Mouse (Mus musculus) kidney, adult 2 months (tissue): ENCODE results near the gene Tarbp1. TPM values are rescaled to one million over a fixed set of nuclear protein-coding genes. Genes with fewer than 3 reads are reported as not detected.
A peak's percentile ranks its signal among the peaks of the same experiment; 100 is the strongest.

Experiments used
- DNase-seq: peaks from one replicate; pipeline ENCODE4 v3.0.0; 2021
- H3K27ac ChIP-seq: fragments of 200-500 bp; 2 replicates; pipeline ENCODE4 v1.5.1; 2012; ENCODE audit warnings: low read depth, low read length, control low read depth, inconsistent platforms; ENCODE audit not compliant: insufficient read depth
- H3K27me3 ChIP-seq: fragments of 200-500 bp; replicated peaks from 2 replicates; pipeline ENCODE4 v1.6.1; 2012; ENCODE audit warnings: mild to moderate bottlenecking, moderate library complexity, low read length, inconsistent platforms; ENCODE audit not compliant: control insufficient read depth, insufficient read depth
- H3K36me3 ChIP-seq: fragments of 200-500 bp; 2 replicates; pipeline ENCODE4 v1.6.1; 2012; ENCODE audit warnings: mild to moderate bottlenecking, moderate library complexity, low read length, inconsistent platforms; ENCODE audit not compliant: control insufficient read depth, insufficient read depth
- H3K4me1 ChIP-seq: fragments of 200-500 bp; 2 replicates; pipeline ENCODE4 v1.6.1; 2011; ENCODE audit warnings: low read length; ENCODE audit not compliant: control insufficient read depth, insufficient read depth
- H3K4me3 ChIP-seq: fragments of 200-500 bp; 2 replicates; pipeline ENCODE4 v1.5.1; 2011; ENCODE audit warnings: mild to moderate bottlenecking, low read depth, low read length, control low read depth; ENCODE audit not compliant: insufficient read depth
- CTCF ChIP-seq: fragments of 200-500 bp; conservative IDR thresholded peaks from 2 replicates; pipeline ENCODE4 v1.5.1; 2011; ENCODE audit warnings: low read depth, mild to moderate bottlenecking, control low read depth, low read length, moderate library complexity, mixed read lengths; ENCODE audit not compliant: insufficient read depth, insufficient read length
- POLR2A ChIP-seq: fragments of 200-500 bp; IDR thresholded peaks from one replicate; pipeline ENCODE4 v1.6.1; 2011; ENCODE audit warnings: low read depth, low read length, control low read depth
- WGBS: fragments of 180-500 bp; shearing (Covaris S2); methylation state at CpG from one replicate; pipeline ENCODE4 v1.1.7; 2018; 5-methylcytosine and 5-hydroxymethylcytosine counted together
- polyA plus RNA-seq: library from polyadenylated mRNA; depleted of rRNA; stranded (reverse); fragments of >200 nt; gene quantifications from 2 replicates; pipeline ENCODE4 v1.2.3, GENCODE M21; 2012

Gene Tarbp1
- polyA plus RNA-seq, 1 experiment = 2.7 TPM

DNA sequence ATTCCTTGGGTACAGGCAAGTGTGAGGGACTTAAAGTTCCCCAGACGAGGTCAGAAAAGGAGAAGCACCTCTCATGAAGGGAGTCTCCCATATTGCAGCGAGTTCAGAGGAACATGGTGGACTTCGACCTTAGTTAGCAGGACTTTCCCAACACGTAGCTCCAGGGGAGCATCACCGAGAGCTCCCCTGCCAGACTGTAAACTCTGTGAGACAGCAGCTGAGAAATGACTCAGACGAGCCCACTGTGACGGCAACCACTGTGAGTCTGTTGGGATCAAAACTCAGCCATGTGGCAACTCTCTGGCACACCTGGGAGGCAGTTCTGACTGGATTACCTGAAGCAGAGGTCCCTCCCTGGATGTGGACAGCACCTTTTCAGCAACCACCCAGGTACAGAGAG is 10.8 kb downstream of the Tarbp1 start:
- no peaks in the 10 kb centered on the region for H3K27me3 ChIP-seq
- WGBS = 58% methylated on average over 7 of the region's 7 CpGs
- TF ChIP-seq CTCF (no peak), POLR2A (no peak)
- no peak overlapping the region for H3K27ac ChIP-seq
- DNase-seq = peak; percentile 33
- no peaks in the 10 kb centered on the region; the same call in 1 of the 2 replicates for H3K36me3 ChIP-seq
- no peak overlapping the region for H3K4me3 ChIP-seq
- H3K4me1 ChIP-seq = no peaks in the 10 kb centered on the region

DNA sequence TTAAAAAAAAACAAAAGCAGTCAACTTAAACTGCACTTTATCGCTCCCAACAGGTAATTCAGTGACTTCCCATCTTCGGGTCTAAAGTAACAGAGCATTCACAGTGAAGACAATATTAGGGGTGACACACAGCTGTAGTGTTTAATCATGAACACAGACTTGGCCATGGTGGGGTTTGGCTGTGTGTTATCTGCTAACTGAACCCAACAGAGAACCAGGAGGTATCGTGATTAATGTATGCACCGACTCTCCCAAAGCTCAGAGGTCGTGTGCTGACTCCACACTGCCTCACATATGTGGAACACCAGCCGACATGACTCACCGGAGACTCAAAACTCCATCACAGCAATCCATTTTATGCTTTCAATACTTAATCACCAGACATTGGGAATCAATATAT is 13.1 kb downstream of the Tarbp1 start:
- TF ChIP-seq POLR2A (no peak), CTCF (no peak)
- H3K27ac ChIP-seq = no peak overlapping the region
- no peak overlapping the region for H3K4me3 ChIP-seq
- no peaks in the 10 kb centered on the region for H3K4me1 ChIP-seq
- H3K27me3 ChIP-seq = no peaks in the 10 kb centered on the region
- 71% methylated on average over 7 of the region's 7 CpGs for WGBS
- H3K36me3 ChIP-seq = no peaks in the 10 kb centered on the region; the same call in 1 of the 2 replicates
- DNase-seq = no peak

DNA sequence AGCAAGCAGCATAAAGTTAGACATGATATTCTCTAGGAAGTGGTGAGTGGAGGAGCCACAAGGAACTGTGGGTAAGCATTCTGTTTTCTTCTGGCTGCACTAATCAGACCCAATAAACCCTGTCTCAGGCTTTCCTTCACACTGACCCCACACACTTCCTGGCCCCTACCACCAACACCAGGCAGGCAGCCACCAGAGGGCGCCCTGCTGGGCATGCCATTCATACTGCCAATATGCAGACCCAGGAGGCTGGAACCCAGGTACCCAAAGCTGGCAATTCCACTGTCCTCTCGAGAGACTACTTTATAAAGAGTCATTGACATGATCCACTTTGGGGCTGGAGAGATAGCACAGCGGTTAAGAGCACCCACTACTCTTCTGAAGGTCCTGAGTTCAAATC is 14.6 kb downstream of the Tarbp1 start:
- 67% methylated on average over 3 of the region's 3 CpGs for WGBS
- Histone ChIP-seq H3K4me3 (no peak overlapping the region), H3K27ac (no peak overlapping the region), H3K4me1 (no peaks in the 10 kb centered on the region), H3K36me3 (no peaks in the 10 kb centered on the region), H3K27me3 (no peaks in the 10 kb centered on the region)
- DNase-seq = peak; percentile 52
- no peak for TF ChIP-seq POLR2A
- peak; percentile 57 for TF ChIP-seq CTCF

DNA sequence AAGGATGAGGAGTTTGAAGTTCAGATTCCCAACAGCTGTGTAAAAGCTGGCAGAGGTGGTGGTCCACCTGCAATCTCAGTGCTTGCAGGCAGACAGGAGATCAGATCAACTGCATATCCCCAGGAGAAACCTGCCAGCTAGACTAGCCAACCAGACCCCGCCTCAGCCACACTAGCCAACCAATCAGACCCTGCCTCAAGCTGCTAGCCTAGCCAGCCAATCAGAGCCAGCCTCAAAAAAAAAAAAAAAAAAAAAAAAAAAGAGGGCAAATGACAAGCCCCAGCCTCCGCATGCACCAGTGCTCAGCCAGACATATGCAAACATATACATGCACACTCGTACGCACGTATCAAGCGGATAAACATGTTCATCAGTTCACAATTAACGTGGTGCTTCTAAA is 19.5 kb downstream of the Tarbp1 start:
- no peak for DNase-seq
- Histone ChIP-seq H3K27ac (no peak overlapping the region), H3K4me1 (no peaks in the 10 kb centered on the region), H3K4me3 (no peak overlapping the region), H3K36me3 (peaks cover 1% of the 10 kb centered on the region; the same call in 1 of the 2 replicates), H3K27me3 (no peaks in the 10 kb centered on the region)
- WGBS = 92% methylated on average over 7 of the region's 7 CpGs
- TF ChIP-seq CTCF = no peak
- TF ChIP-seq POLR2A = no peak

DNA sequence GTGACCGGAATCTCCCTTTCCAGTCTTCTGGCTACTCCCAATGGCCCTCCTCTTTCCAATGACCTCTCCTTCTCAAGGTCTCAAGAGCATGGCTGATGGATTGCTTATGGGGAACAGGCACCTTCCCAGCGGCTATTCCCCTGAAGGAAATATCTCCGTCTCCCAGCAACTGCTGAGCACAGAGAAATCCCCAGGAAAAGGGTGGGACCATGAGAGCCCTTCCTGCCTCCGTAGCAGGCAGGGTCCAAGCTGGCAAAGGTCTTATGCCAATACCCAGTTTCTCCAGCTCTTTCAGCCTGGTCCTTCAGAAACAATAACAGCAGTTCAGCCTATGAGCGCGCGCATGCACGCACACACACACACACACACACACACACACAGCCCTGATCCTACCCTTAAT is 23.7 kb downstream of the Tarbp1 start:
- peak; percentile 27 for DNase-seq
- whole genome bisulfite sequencing = 77% methylated on average over 8 of the region's 8 CpGs
- peaks cover 1% of the 10 kb centered on the region for H3K36me3 ChIP-seq

DNA sequence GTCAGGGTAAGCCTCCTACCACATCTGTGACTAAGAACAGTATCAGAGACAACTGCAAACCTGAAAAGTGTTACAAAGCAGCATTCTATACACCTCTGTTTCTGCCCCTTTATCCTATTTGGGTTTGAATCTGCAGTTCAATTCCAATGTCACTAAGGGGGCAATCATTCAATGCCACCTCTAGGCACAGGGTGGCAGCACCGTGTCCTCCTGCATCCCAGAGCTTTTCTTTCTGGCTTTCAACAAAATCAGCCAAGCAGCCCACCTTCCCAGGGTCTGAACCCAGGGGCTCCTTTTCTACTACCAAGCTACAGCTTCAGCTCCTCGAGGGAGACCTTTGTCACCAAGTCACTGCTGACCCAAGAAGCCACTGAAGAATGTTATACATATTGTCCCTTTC is 35.9 kb downstream of the Tarbp1 start:
- TF ChIP-seq CTCF = 0 out of 2 replicates have a peak, but pooled peaks have one; percentile 31
- no peak for TF ChIP-seq POLR2A
- no peaks in the 10 kb centered on the region for H3K27me3 ChIP-seq
- WGBS = 56% methylated on average over 2 of the region's 2 CpGs
- no peak overlapping the region for H3K27ac ChIP-seq
- H3K4me1 ChIP-seq = no peaks in the 10 kb centered on the region
- DNase-seq = no peak
- peaks cover 2% of the 10 kb centered on the region for H3K36me3 ChIP-seq
- no peak overlapping the region for H3K4me3 ChIP-seq

More for the DNA sequence above, 23.7 kb downstream of the Tarbp1 start:
- Histone ChIP-seq H3K4me3 (no peak overlapping the region), H3K27me3 (no peaks in the 10 kb centered on the region), H3K27ac (no peak overlapping the region), H3K4me1 (no peaks in the 10 kb centered on the region)
- TF ChIP-seq CTCF = no peak
- no peak for TF ChIP-seq POLR2A

DNA sequence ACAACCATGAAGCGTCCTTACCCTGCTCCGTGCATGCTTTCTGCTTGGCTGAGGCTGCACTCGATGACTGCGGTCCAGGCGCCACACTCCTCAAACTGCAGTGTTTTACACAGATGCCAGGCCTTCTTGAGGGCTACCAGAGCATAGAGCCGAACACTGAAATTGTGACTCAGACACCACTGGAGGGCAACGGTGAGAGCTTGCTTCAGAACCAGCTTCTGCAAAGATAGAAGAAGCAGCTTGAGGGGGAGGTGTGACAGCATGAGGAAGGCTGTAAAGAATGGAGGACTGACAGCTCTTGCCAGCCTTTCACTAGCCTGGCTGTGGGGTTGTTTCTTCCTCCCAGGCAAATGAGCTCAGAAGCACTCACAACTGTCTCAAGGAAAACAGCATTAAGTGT is 41.0 kb downstream of the Tarbp1 start:
- Histone ChIP-seq H3K27ac (no peak overlapping the region), H3K27me3 (no peaks in the 10 kb centered on the region), H3K4me1 (no peaks in the 10 kb centered on the region), H3K36me3 (peaks cover 2% of the 10 kb centered on the region; the same call in 1 of the 2 replicates), H3K4me3 (no peak overlapping the region)
- TF ChIP-seq POLR2A (no peak), CTCF (no peak)
- WGBS = 76% methylated on average over 7 of the region's 7 CpGs
- no peak for DNase-seq

DNA sequence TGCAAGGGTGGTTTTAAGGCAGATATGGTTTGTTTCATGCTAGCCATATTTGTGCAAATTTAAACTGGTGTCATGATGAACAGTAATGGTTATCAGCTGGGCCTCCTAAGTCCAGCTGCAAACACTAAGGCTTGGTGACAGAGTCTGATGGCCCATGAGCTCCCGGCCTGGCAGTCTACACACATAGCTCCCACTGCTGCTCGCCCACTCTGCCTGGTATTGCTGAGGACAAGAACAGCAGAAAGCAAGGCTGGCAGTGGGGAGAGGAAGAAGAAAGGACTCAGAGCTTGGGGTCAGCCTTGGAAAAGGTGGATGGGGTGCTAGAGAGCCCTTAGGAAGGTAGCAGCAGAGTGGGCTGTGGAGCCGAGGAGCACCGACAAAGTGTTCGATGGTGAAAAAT is 45.2 kb downstream of the Tarbp1 start:
- Histone ChIP-seq H3K27ac (no peak overlapping the region), H3K27me3 (no peaks in the 10 kb centered on the region), H3K4me3 (no peak overlapping the region), H3K36me3 (no peaks in the 10 kb centered on the region; the same call in 1 of the 2 replicates), H3K4me1 (no peaks in the 10 kb centered on the region; the same call in 1 of the 2 replicates)
- TF ChIP-seq POLR2A = no peak
- TF ChIP-seq CTCF = no peak
- no peak for DNase-seq
- WGBS = 91% methylated on average over 5 of the region's 5 CpGs
